Mouse (Mus musculus): ENCODE results near the gene Disc1. TPM values are rescaled to one million over a fixed set of nuclear protein-coding genes. Genes with fewer than 3 reads are reported as not detected.
A peak's percentile ranks its signal among the peaks of the same experiment; 100 is the strongest.

The Disc1 gene
- polyA plus RNA-seq, 1 experiment from 2014 or later = 0.96 TPM

GRCm38 (mm10) chr8:125184452-125184817 is 130.4 kb downstream of the Disc1 start:
- H3K4me2 ChIP-seq (ENCODE audit: low read depth, severe bottlenecking) = no peak overlapping the region
- DNase-seq (ENCODE audit: low spot score) (no peak), ATAC-seq (ENCODE audit: insufficient number of reproducible peaks, low FRiP score, low TSS enrichment, low read depth) (no peak)
- peaks cover 15% of the 10 kb centered on the region for H3K4me1 ChIP-seq (ENCODE audit: control insufficient read depth, insufficient read depth, low read length)
- no peak overlapping the region for H3K27ac ChIP-seq (replicated peaks; ENCODE audit: low read depth, low read length)
- H3K4me3 ChIP-seq (ENCODE audit: low read depth, low read length) = no peak overlapping the region
- no peak overlapping the region for H3K9ac ChIP-seq (ENCODE audit: low read length)
- H3K36me3 ChIP-seq (ENCODE audit: control insufficient read depth, insufficient read depth, low read length) = no peaks in the 10 kb centered on the region
- H3K27me3 ChIP-seq (ENCODE audit: control insufficient read depth, insufficient read depth, low read length) = no peaks in the 10 kb centered on the region
- WGBS = 37% methylated on average over 9 of the region's 9 CpGs
- H3K9me3 ChIP-seq (ENCODE audit: control insufficient read depth, low read length) = no peaks in the 10 kb centered on the region

- H3K27ac ChIP-seq (replicated peaks; ENCODE audit: low read depth, low read length) = no peak overlapping the region
- no peak for DNase-seq (ENCODE audit: low spot score)
- H3K9ac ChIP-seq (ENCODE audit: low read length) = no peak overlapping the region
- no peaks in the 10 kb centered on the region for H3K36me3 ChIP-seq (ENCODE audit: control insufficient read depth, insufficient read depth, low read length)
- 74% methylated on average over 1 of the region's 1 CpGs for WGBS
- H3K4me3 ChIP-seq (ENCODE audit: low read depth, low read length) = no peak overlapping the region
- H3K27me3 ChIP-seq (ENCODE audit: control insufficient read depth, insufficient read depth, low read length) = no peaks in the 10 kb centered on the region
- no peak for ATAC-seq (ENCODE audit: insufficient number of reproducible peaks, low FRiP score, low TSS enrichment, low read depth)
- H3K9me3 ChIP-seq (ENCODE audit: control insufficient read depth, low read length) = no peaks in the 10 kb centered on the region
- no peak overlapping the region for H3K4me2 ChIP-seq (ENCODE audit: low read depth, severe bottlenecking)
- H3K4me1 ChIP-seq (ENCODE audit: control insufficient read depth, insufficient read depth, low read length) = peaks cover 15% of the 10 kb centered on the region
These were observed 130.9 kb downstream of the Disc1 start for GRCm38 (mm10) chr8:125184881-125185280.

- Histone ChIP-seq H3K27ac (replicated peaks; ENCODE audit: low read depth, low read length) (no peak overlapping the region), H3K4me3 (ENCODE audit: low read depth, low read length) (no peak overlapping the region), H3K36me3 (ENCODE audit: control insufficient read depth, insufficient read depth, low read length) (no peaks in the 10 kb centered on the region), H3K4me2 (ENCODE audit: low read depth, severe bottlenecking) (no peak overlapping the region), H3K9me3 (ENCODE audit: control insufficient read depth, low read length) (no peaks in the 10 kb centered on the region), H3K9ac (ENCODE audit: low read length) (no peak overlapping the region), H3K27me3 (ENCODE audit: control insufficient read depth, insufficient read depth, low read length) (no peaks in the 10 kb centered on the region), H3K4me1 (ENCODE audit: control insufficient read depth, insufficient read depth, low read length) (peaks cover 15% of the 10 kb centered on the region)
- no peak for ATAC-seq (ENCODE audit: insufficient number of reproducible peaks, low FRiP score, low TSS enrichment, low read depth)
- no peak for DNase-seq (ENCODE audit: low spot score)
- 31% methylated on average over 10 of the region's 10 CpGs for WGBS
These were observed 133.0 kb downstream of the Disc1 start for GRCm38 (mm10) chr8:125187044-125187443.

- H3K27me3 ChIP-seq (ENCODE audit: control insufficient read depth, insufficient read depth, low read length) = no peaks in the 10 kb centered on the region
- no peak overlapping the region for H3K4me3 ChIP-seq (ENCODE audit: low read depth, low read length)
- DNase-seq (ENCODE audit: low spot score) (no peak), ATAC-seq (ENCODE audit: insufficient number of reproducible peaks, low FRiP score, low TSS enrichment, low read depth) (no peak)
- no peak overlapping the region for H3K4me2 ChIP-seq (ENCODE audit: low read depth, severe bottlenecking)
- H3K9me3 ChIP-seq (ENCODE audit: control insufficient read depth, low read length) = no peaks in the 10 kb centered on the region
- WGBS = 87% methylated on average over 5 of the region's 5 CpGs
- 0 out of 2 replicates have a peak, but pooled peaks cover 6% of the 10 kb centered on the region for H3K4me1 ChIP-seq (ENCODE audit: control insufficient read depth, insufficient read depth, low read length)
- H3K36me3 ChIP-seq (ENCODE audit: control insufficient read depth, insufficient read depth, low read length) = no peaks in the 10 kb centered on the region
- H3K27ac ChIP-seq (replicated peaks; ENCODE audit: low read depth, low read length) = no peak overlapping the region
- no peak overlapping the region for H3K9ac ChIP-seq (ENCODE audit: low read length)
These were observed 139.7 kb downstream of the Disc1 start for GRCm38 (mm10) chr8:125193701-125194100.

- H3K9me3 ChIP-seq (ENCODE audit: control insufficient read depth, low read length) = no peaks in the 10 kb centered on the region
- H3K36me3 ChIP-seq (ENCODE audit: control insufficient read depth, insufficient read depth, low read length) = no peaks in the 10 kb centered on the region
- H3K27me3 ChIP-seq (ENCODE audit: control insufficient read depth, insufficient read depth, low read length) = no peaks in the 10 kb centered on the region
- no peak overlapping the region for H3K27ac ChIP-seq (replicated peaks; ENCODE audit: low read depth, low read length)
- DNase-seq (ENCODE audit: low spot score) (no peak), ATAC-seq (ENCODE audit: insufficient number of reproducible peaks, low FRiP score, low TSS enrichment, low read depth) (no peak)
- H3K9ac ChIP-seq (ENCODE audit: low read length) = no peak overlapping the region
- no peak overlapping the region for H3K4me3 ChIP-seq (ENCODE audit: low read depth, low read length)
- WGBS = 64% methylated on average over 9 of the region's 9 CpGs
- no peak overlapping the region for H3K4me2 ChIP-seq (ENCODE audit: low read depth, severe bottlenecking)
- 0 out of 2 replicates have a peak, but pooled peaks cover 6% of the 10 kb centered on the region for H3K4me1 ChIP-seq (ENCODE audit: control insufficient read depth, insufficient read depth, low read length)
These were observed 141.1 kb downstream of the Disc1 start for GRCm38 (mm10) chr8:125195121-125195520.

- no peaks in the 10 kb centered on the region for H3K36me3 ChIP-seq (ENCODE audit: control insufficient read depth, insufficient read depth, low read length)
- no peaks in the 10 kb centered on the region for H3K9me3 ChIP-seq (ENCODE audit: control insufficient read depth, low read length)
- H3K9ac ChIP-seq (ENCODE audit: low read length) = no peak overlapping the region
- peaks cover 11% of the 10 kb centered on the region; the same call in 1 of the 2 replicates for H3K4me1 ChIP-seq (ENCODE audit: control insufficient read depth, insufficient read depth, low read length)
- no peaks in the 10 kb centered on the region for H3K27me3 ChIP-seq (ENCODE audit: control insufficient read depth, insufficient read depth, low read length)
- no peak overlapping the region for H3K4me3 ChIP-seq (ENCODE audit: low read depth, low read length)
- H3K4me2 ChIP-seq (ENCODE audit: low read depth, severe bottlenecking) = no peak overlapping the region
- no peak overlapping the region for H3K27ac ChIP-seq (replicated peaks; ENCODE audit: low read depth, low read length)
- DNase-seq (ENCODE audit: low spot score) = no peak
- WGBS = 71% methylated on average over 14 of the region's 14 CpGs
- no peak for ATAC-seq (ENCODE audit: insufficient number of reproducible peaks, low FRiP score, low TSS enrichment, low read depth)
These were observed 142.6 kb downstream of the Disc1 start for GRCm38 (mm10) chr8:125196573-125197094.

- Histone ChIP-seq H3K27ac (replicated peaks; ENCODE audit: low read depth, low read length) (no peak overlapping the region), H3K9me3 (ENCODE audit: control insufficient read depth, low read length) (no peaks in the 10 kb centered on the region), H3K4me2 (ENCODE audit: low read depth, severe bottlenecking) (no peak overlapping the region), H3K9ac (ENCODE audit: low read length) (no peak overlapping the region), H3K4me3 (ENCODE audit: low read depth, low read length) (no peak overlapping the region), H3K4me1 (ENCODE audit: control insufficient read depth, insufficient read depth, low read length) (peaks cover 11% of the 10 kb centered on the region; the same call in 1 of the 2 replicates), H3K27me3 (ENCODE audit: control insufficient read depth, insufficient read depth, low read length) (no peaks in the 10 kb centered on the region), H3K36me3 (ENCODE audit: control insufficient read depth, insufficient read depth, low read length) (no peaks in the 10 kb centered on the region)
- no peak for ATAC-seq (ENCODE audit: insufficient number of reproducible peaks, low FRiP score, low TSS enrichment, low read depth)
- WGBS = 78% methylated on average over 7 of the region's 7 CpGs
- DNase-seq (ENCODE audit: low spot score) = no peak
These were observed 143.5 kb downstream of the Disc1 start for GRCm38 (mm10) chr8:125197341-125198002.

- no peak for DNase-seq (ENCODE audit: low spot score)
- H3K9me3 ChIP-seq (ENCODE audit: control insufficient read depth, low read length) = no peaks in the 10 kb centered on the region
- H3K36me3 ChIP-seq (ENCODE audit: control insufficient read depth, insufficient read depth, low read length) = no peaks in the 10 kb centered on the region
- peaks cover 11% of the 10 kb centered on the region; the same call in 1 of the 2 replicates for H3K4me1 ChIP-seq (ENCODE audit: control insufficient read depth, insufficient read depth, low read length)
- no peak overlapping the region for H3K4me3 ChIP-seq (ENCODE audit: low read depth, low read length)
- H3K27ac ChIP-seq (replicated peaks; ENCODE audit: low read depth, low read length) = peak overlapping the region; percentile 32; the same call in 1 of the 2 replicates
- H3K27me3 ChIP-seq (ENCODE audit: control insufficient read depth, insufficient read depth, low read length) = no peaks in the 10 kb centered on the region
- H3K9ac ChIP-seq (ENCODE audit: low read length) = no peak overlapping the region
- 76% methylated on average over 9 of the region's 9 CpGs for WGBS
- no peak for ATAC-seq (ENCODE audit: insufficient number of reproducible peaks, low FRiP score, low TSS enrichment, low read depth)
- no peak overlapping the region for H3K4me2 ChIP-seq (ENCODE audit: low read depth, severe bottlenecking)
These were observed 144.6 kb downstream of the Disc1 start for GRCm38 (mm10) chr8:125198420-125199196.
